Mouse (Mus musculus) kidney, adult 2 months (tissue): Measurements from ENCODE around the gene Id3. TPM values are rescaled to one million over a fixed set of nuclear protein-coding genes. Genes with fewer than 3 reads are reported as not detected.

Experiments used
- DNase-seq: peaks from one replicate; pipeline ENCODE4 v3.0.0; 2021
- H3K27ac ChIP-seq: fragments of 200-500 bp; 2 replicates; pipeline ENCODE4 v1.5.1; 2012; ENCODE audit warnings: low read depth, low read length, control low read depth, inconsistent platforms; ENCODE audit not compliant: insufficient read depth
- H3K27me3 ChIP-seq: fragments of 200-500 bp; replicated peaks from 2 replicates; pipeline ENCODE4 v1.6.1; 2012; ENCODE audit warnings: mild to moderate bottlenecking, moderate library complexity, low read length, inconsistent platforms; ENCODE audit not compliant: control insufficient read depth, insufficient read depth
- H3K36me3 ChIP-seq: fragments of 200-500 bp; 2 replicates; pipeline ENCODE4 v1.6.1; 2012; ENCODE audit warnings: mild to moderate bottlenecking, moderate library complexity, low read length, inconsistent platforms; ENCODE audit not compliant: control insufficient read depth, insufficient read depth
- H3K4me1 ChIP-seq: fragments of 200-500 bp; 2 replicates; pipeline ENCODE4 v1.6.1; 2011; ENCODE audit warnings: low read length; ENCODE audit not compliant: control insufficient read depth, insufficient read depth
- H3K4me3 ChIP-seq: fragments of 200-500 bp; 2 replicates; pipeline ENCODE4 v1.5.1; 2011; ENCODE audit warnings: mild to moderate bottlenecking, low read depth, low read length, control low read depth; ENCODE audit not compliant: insufficient read depth
- CTCF ChIP-seq: fragments of 200-500 bp; conservative IDR thresholded peaks from 2 replicates; pipeline ENCODE4 v1.5.1; 2011; ENCODE audit warnings: low read depth, mild to moderate bottlenecking, control low read depth, low read length, moderate library complexity, mixed read lengths; ENCODE audit not compliant: insufficient read depth, insufficient read length
- POLR2A ChIP-seq: fragments of 200-500 bp; IDR thresholded peaks from one replicate; pipeline ENCODE4 v1.6.1; 2011; ENCODE audit warnings: low read depth, low read length, control low read depth
- WGBS: fragments of 180-500 bp; shearing (Covaris S2); methylation state at CpG from one replicate; pipeline ENCODE4 v1.1.7; 2018; 5-methylcytosine and 5-hydroxymethylcytosine counted together
- polyA plus RNA-seq: library from polyadenylated mRNA; depleted of rRNA; stranded (reverse); fragments of >200 nt; gene quantifications from 2 replicates; pipeline ENCODE4 v1.2.3, GENCODE M21; 2012

Gene Id3
- polyA plus RNA-seq, 1 experiment, result 259 TPM

- H3K27ac ChIP-seq, result no peak overlapping the region
- H3K36me3 ChIP-seq, result no peaks in the 10 kb centered on the region
- H3K4me1 ChIP-seq, result peaks cover 7% of the 10 kb centered on the region; the same call in 1 of the 2 replicates
- peak; percentile 59 for DNase-seq
- 17% methylated on average over 16 of the region's 16 CpGs for WGBS
- TF ChIP-seq CTCF (no peak), POLR2A (no peak)
- H3K4me3 ChIP-seq, result no peak overlapping the region
- H3K27me3 ChIP-seq, result no peaks in the 10 kb centered on the region
These were observed 23.3 kb upstream of the Id3 start for GRCm38 (mm10) chr4:136120041-136120440.

GRCm38 (mm10) chr4:136121158-136121557 is 22.1 kb upstream of the Id3 start:
- no peak for DNase-seq
- TF ChIP-seq POLR2A (no peak), CTCF (no peak)
- Histone ChIP-seq H3K4me1 (peaks cover 11% of the 10 kb centered on the region; the same call in 1 of the 2 replicates), H3K36me3 (no peaks in the 10 kb centered on the region), H3K27me3 (no peaks in the 10 kb centered on the region), H3K27ac (no peak overlapping the region), H3K4me3 (no peak overlapping the region)
- 97% methylated on average over 3 of the region's 3 CpGs for WGBS

GRCm38 (mm10) chr4:136121844-136122468 is 21.3 kb upstream of the Id3 start:
- 78% methylated on average over 7 of the region's 7 CpGs for WGBS
- Histone ChIP-seq H3K27me3 (no peaks in the 10 kb centered on the region), H3K4me1 (peaks cover 11% of the 10 kb centered on the region; the same call in 1 of the 2 replicates), H3K27ac (no peak overlapping the region), H3K36me3 (no peaks in the 10 kb centered on the region), H3K4me3 (no peak overlapping the region)
- DNase-seq, result no peak
- TF ChIP-seq POLR2A (no peak), CTCF (no peak)

- Histone ChIP-seq H3K27me3 (no peaks in the 10 kb centered on the region), H3K36me3 (no peaks in the 10 kb centered on the region), H3K27ac (peak overlapping the region; percentile 93), H3K4me1 (peaks cover 11% of the 10 kb centered on the region; the same call in 1 of the 2 replicates), H3K4me3 (no peak overlapping the region)
- 45% methylated on average over 8 of the region's 8 CpGs for WGBS
- DNase-seq, result peak; percentile 60
- TF ChIP-seq POLR2A, result no peak
- no peak for TF ChIP-seq CTCF
These were observed 20.0 kb upstream of the Id3 start for GRCm38 (mm10) chr4:136123111-136123791.

- DNase-seq, result no peak
- 80% methylated on average over 3 of the region's 3 CpGs for WGBS
- H3K36me3 ChIP-seq, result no peaks in the 10 kb centered on the region
- TF ChIP-seq CTCF (no peak), POLR2A (no peak)
- peak overlapping the region; percentile 53; the same call in 1 of the 2 replicates for H3K27ac ChIP-seq
- peaks cover 11% of the 10 kb centered on the region; the same call in 1 of the 2 replicates for H3K4me1 ChIP-seq
- H3K4me3 ChIP-seq, result no peak overlapping the region
- no peaks in the 10 kb centered on the region for H3K27me3 ChIP-seq
These were observed 19.5 kb upstream of the Id3 start for GRCm38 (mm10) chr4:136123792-136124161.

- no peak for DNase-seq
- TF ChIP-seq CTCF, result no peak
- TF ChIP-seq POLR2A, result no peak
- WGBS, result 95% methylated on average over 4 of the region's 4 CpGs
- Histone ChIP-seq H3K4me1 (peaks cover 11% of the 10 kb centered on the region; the same call in 1 of the 2 replicates), H3K27me3 (no peaks in the 10 kb centered on the region), H3K4me3 (no peak overlapping the region), H3K27ac (no peak overlapping the region), H3K36me3 (no peaks in the 10 kb centered on the region)
These were observed 18.7 kb upstream of the Id3 start for GRCm38 (mm10) chr4:136124581-136124980.

GRCm38 (mm10) chr4:136125458-136125857 is 17.8 kb upstream of the Id3 start:
- Histone ChIP-seq H3K4me1 (peaks cover 11% of the 10 kb centered on the region; the same call in 1 of the 2 replicates), H3K36me3 (no peaks in the 10 kb centered on the region), H3K4me3 (no peak overlapping the region), H3K27ac (no peak overlapping the region), H3K27me3 (no peaks in the 10 kb centered on the region)
- 89% methylated on average over 11 of the region's 11 CpGs for WGBS
- no peak for TF ChIP-seq POLR2A
- no peak for TF ChIP-seq CTCF
- DNase-seq, result no peak
